Mouse (Mus musculus) adipocyte (in vitro differentiated cells): ENCODE measurements at regions not wholly inside any gene's neighbourhood (a gene's known extent, or its start where the extent isn't known, plus 50 kb on each side); places are given as distances from the start of the nearest gene placed in this dataset.

Experiments
- DNase-seq: peaks from one replicate; pipeline ENCODE4 v3.0.0-alpha.2; 2016; ENCODE audit warnings: low spot score

GRCm38 (mm10) chr8:86359518-86359917 is 221.0 kb downstream of the Abcc12 start:
- DNase-seq = no peak

- DNase-seq = no peak
These were observed 226.7 kb downstream of the Abcc12 start for GRCm38 (mm10) chr8:86353816-86354215.

GRCm38 (mm10) chr8:86351545-86352190 is 228.8 kb downstream of the Abcc12 start:
- DNase-seq = no peak

GRCm38 (mm10) chr8:86350128-86350527 is 230.4 kb downstream of the Abcc12 start:
- no peak for DNase-seq

- DNase-seq = peak; percentile 10
These were observed 238.3 kb downstream of the Abcc12 start for GRCm38 (mm10) chr8:86342016-86342684.

- no peak for DNase-seq
These were observed 241.8 kb downstream of the Abcc12 start for GRCm38 (mm10) chr8:86338574-86339264.

- no peak for DNase-seq
These were observed 249.1 kb downstream of the Abcc12 start for GRCm38 (mm10) chr8:86331383-86331782.

GRCm38 (mm10) chr8:86328626-86329025 is 251.9 kb downstream of the Abcc12 start:
- no peak for DNase-seq

GRCm38 (mm10) chr8:86327982-86328381 is 252.5 kb downstream of the Abcc12 start:
- no peak for DNase-seq

- DNase-seq = no peak
These were observed 255.4 kb downstream of the Abcc12 start for GRCm38 (mm10) chr8:86325040-86325439.

GRCm38 (mm10) chr8:86324542-86324941 is 255.9 kb downstream of the Abcc12 start:
- DNase-seq = no peak

- DNase-seq = no peak
These were observed 256.7 kb downstream of the Abcc12 start for GRCm38 (mm10) chr8:86323823-86324222.

GRCm38 (mm10) chr8:86322494-86322893 is 258.0 kb downstream of the Abcc12 start:
- DNase-seq = no peak

- DNase-seq = no peak
These were observed 259.5 kb downstream of the Abcc12 start for GRCm38 (mm10) chr8:86320938-86321337.

GRCm38 (mm10) chr8:86318531-86318930 is 262.0 kb downstream of the Abcc12 start:
- no peak for DNase-seq

- no peak for DNase-seq
These were observed 264.2 kb downstream of the Abcc12 start for GRCm38 (mm10) chr8:86316236-86316635.

GRCm38 (mm10) chr8:86309460-86309859 is 271.0 kb downstream of the Abcc12 start:
- DNase-seq = no peak

GRCm38 (mm10) chr8:86307339-86307738 is 273.1 kb downstream of the Abcc12 start:
- peak; percentile 45 for DNase-seq

GRCm38 (mm10) chr8:86301885-86302509 is 278.5 kb downstream of the Abcc12 start:
- DNase-seq = peak; percentile 17

GRCm38 (mm10) chr8:86288713-86289384 is 291.6 kb downstream of the Abcc12 start:
- DNase-seq = no peak

- DNase-seq = no peak
These were observed 297.6 kb downstream of the Abcc12 start for GRCm38 (mm10) chr8:86282922-86283321.

- DNase-seq = no peak
These were observed 300.3 kb downstream of the Abcc12 start for GRCm38 (mm10) chr8:86280093-86280721.
